Mouse (Mus musculus) thymus, adult 2 months (tissue): Measurements from ENCODE around the gene Cenpm.

Source experiments
- CTCF ChIP-seq: fragments of 200-500 bp; IDR thresholded peaks from 2 replicates; pipeline ENCODE4 v1.5.1; 2012; ENCODE audit warnings: mild to moderate bottlenecking, control low read depth, low read length, moderate library complexity, borderline replicate concordance; ENCODE audit not compliant: control insufficient read depth, poor library complexity, insufficient read depth; ENCODE audit errors: extremely low read depth
- POLR2A ChIP-seq: fragments of 200-500 bp; IDR thresholded peaks from 2 replicates; pipeline ENCODE4 v1.6.1; 2012; ENCODE audit warnings: mild to moderate bottlenecking, low read length, control low read depth, moderate library complexity; ENCODE audit not compliant: control insufficient read depth, poor library complexity, insufficient read depth; ENCODE audit errors: extremely low read depth

- no peak for TF ChIP-seq CTCF
- no peak for TF ChIP-seq POLR2A
These were observed 57.1 kb downstream of the Cenpm start for GRCm38 (mm10) chr15:82187401-82187800.
